Mouse (Mus musculus): ENCODE data around the gene Ltbp3.

DNA sequence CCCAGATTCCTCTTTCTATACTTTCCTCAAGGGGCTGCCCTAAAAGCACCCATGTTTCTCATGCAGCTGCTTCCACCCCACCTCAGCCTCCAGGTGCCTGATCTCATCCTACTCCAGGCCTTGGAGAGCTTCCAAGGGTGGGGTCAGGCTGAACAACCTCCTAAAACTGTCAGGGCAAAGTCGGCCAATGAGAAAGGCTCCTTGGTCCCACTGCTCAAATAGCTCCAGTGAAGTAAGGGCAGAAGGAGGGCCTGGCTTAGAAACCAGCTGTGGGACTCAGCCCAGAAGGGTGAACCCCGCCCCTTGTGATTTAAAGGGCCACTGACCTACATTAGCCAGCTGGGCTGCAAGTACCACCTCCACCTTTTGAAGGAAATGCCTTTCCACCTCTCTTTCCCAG is 27.0 kb upstream of the Ltbp3 start:
- TF ChIP-seq CTCF (IDR thresholded peaks at IDR 0.05; ENCODE audit: low read depth, low read length) (no peak), POLR2A (IDR thresholded peaks at IDR 0.05; ENCODE audit: borderline replicate concordance, low read depth, low read length) (no peak)

Measured in bone marrow macrophage, adult 2 months (primary cell).